ENCODE assay signal across 19 mouse cellular contexts in genomic region chr1:105909121-105909520, GRCm38 (mm10).
"Had no signal": no experiment of that assay in that cellular context is flagged by ENCODE, and none has a peak within 500 bp of the region (broad histone marks: within the 10 kb centered on the region; RNA-seq: fewer than 3 reads in every experiment).

No protein-coding gene starts in this region.

- H3K27ac ChIP-seq: kidney, embryonic 15.5 days; limb, embryonic 12.5 days; limb, embryonic 15.5 days; lung, embryonic 15.5 days; midbrain, embryonic 13.5 days had no signal

- H3K27me3 ChIP-seq: kidney, embryonic 15.5 days; limb, embryonic 15.5 days; lung, embryonic 15.5 days; midbrain, embryonic 13.5 days; neural tube, embryonic 13.5 days had no signal

- H3K9me3 ChIP-seq: kidney, embryonic 15.5 days; limb, embryonic 15.5 days; lung, embryonic 15.5 days; midbrain, embryonic 10.5 days; midbrain, embryonic 13.5 days; neural tube, embryonic 13.5 days had no signal

- H3K9ac ChIP-seq: kidney, embryonic 15.5 days; limb, embryonic 12.5 days; limb, embryonic 15.5 days; lung, embryonic 15.5 days; midbrain, embryonic 13.5 days; neural tube, embryonic 13.5 days had no signal

- H3K4me2 ChIP-seq: limb, embryonic 15.5 days; lung, embryonic 15.5 days; midbrain, embryonic 13.5 days; neural tube, embryonic 13.5 days had no signal

- H3K36me3 ChIP-seq: kidney, embryonic 15.5 days; limb, embryonic 12.5 days; limb, embryonic 15.5 days; lung, embryonic 15.5 days; midbrain, embryonic 10.5 days; midbrain, embryonic 13.5 days; neural tube, embryonic 13.5 days had no signal

- H3K4me1 ChIP-seq: lung, embryonic 15.5 days had no signal

- DNase-seq: kidney, adult 11 months; kidney, adult 8-10 months; kidney, postnatal 10 days; kidney, postnatal 36 days; left cerebral cortex, postnatal 4 days; lung, adult 18-20 months; lung, postnatal 10 days; lung, postnatal 36 days; thymus, adult 18-20 months; thymus, postnatal 36 days had no signal

- H3K4me3 ChIP-seq: kidney, embryonic 15.5 days; limb, embryonic 12.5 days; limb, embryonic 15.5 days; lung, embryonic 15.5 days; megakaryocyte, embryonic 14.5 days; midbrain, embryonic 10.5 days; midbrain, embryonic 13.5 days; myocyte; neural tube, embryonic 13.5 days had no signal
